Mouse (Mus musculus) embryo, embryonic 10.5 days (tissue): ENCODE results near the gene Etl4.
"Not testable (repeated sequence)": the region's sequence is repeated elsewhere in the genome, so short reads cannot be mapped to it uniquely, and the experiment has no call there.

Experiments
- DNase-seq: peaks from one replicate; pipeline ENCODE4 v3.0.0-alpha.2; 2015; ENCODE audit warnings: low spot score

Etl4 gene

GRCm38 (mm10) chr2:20654598-20655340, 745.2 kb downstream of the Etl4 start:
- peak; percentile 18 for DNase-seq

GRCm38 (mm10) chr2:20655341-20655612, 745.7 kb downstream of the Etl4 start:
- no peak for DNase-seq

GRCm38 (mm10) chr2:20657856-20658255, 748.3 kb downstream of the Etl4 start:
- no peak for DNase-seq

- no peak for DNase-seq
These were observed 752.3 kb downstream of the Etl4 start for GRCm38 (mm10) chr2:20661841-20662240.

- no peak for DNase-seq
These were observed 753.1 kb downstream of the Etl4 start for GRCm38 (mm10) chr2:20662696-20663095.

GRCm38 (mm10) chr2:20665309-20665971, 755.9 kb downstream of the Etl4 start:
- DNase-seq, result peak; percentile 16

GRCm38 (mm10) chr2:20666051-20666478, 756.5 kb downstream of the Etl4 start:
- peak; percentile 84 for DNase-seq

- DNase-seq, result no peak
These were observed 758.3 kb downstream of the Etl4 start for GRCm38 (mm10) chr2:20667876-20668275.

- not testable (repeated sequence) for DNase-seq
These were observed 758.9 kb downstream of the Etl4 start for GRCm38 (mm10) chr2:20668276-20669030.

GRCm38 (mm10) chr2:20669367-20669766, 759.8 kb downstream of the Etl4 start:
- DNase-seq, result no peak

GRCm38 (mm10) chr2:20671546-20672255, 762.1 kb downstream of the Etl4 start:
- DNase-seq, result no peak

- DNase-seq, result no peak
These were observed 762.7 kb downstream of the Etl4 start for GRCm38 (mm10) chr2:20672281-20672680.

- peak; percentile 73 for DNase-seq
These were observed 763.4 kb downstream of the Etl4 start for GRCm38 (mm10) chr2:20672803-20673603.

GRCm38 (mm10) chr2:20676379-20676778, 766.8 kb downstream of the Etl4 start:
- no peak for DNase-seq

- no peak for DNase-seq
These were observed 769.2 kb downstream of the Etl4 start for GRCm38 (mm10) chr2:20678793-20679192.

- not testable (repeated sequence) for DNase-seq
These were observed 772.6 kb downstream of the Etl4 start for GRCm38 (mm10) chr2:20682203-20682602.

GRCm38 (mm10) chr2:20689389-20689788, 779.8 kb downstream of the Etl4 start:
- DNase-seq, result peak; percentile 13

- no peak for DNase-seq
These were observed 783.3 kb downstream of the Etl4 start for GRCm38 (mm10) chr2:20692898-20693297.

- DNase-seq, result no peak
These were observed 784.2 kb downstream of the Etl4 start for GRCm38 (mm10) chr2:20693772-20694171.

GRCm38 (mm10) chr2:20697719-20698118, 788.1 kb downstream of the Etl4 start:
- DNase-seq, result no peak

GRCm38 (mm10) chr2:20705110-20705509, 795.5 kb downstream of the Etl4 start:
- no peak for DNase-seq
